Mouse (Mus musculus) megakaryocyte, embryonic 14.5 days (primary cell): ENCODE measurements around the gene Hspa5. TPM values are rescaled to one million over a fixed set of nuclear protein-coding genes. Genes with fewer than 3 reads are reported as not detected.
"Not testable (repeated sequence)": the region's sequence is repeated elsewhere in the genome, so short reads cannot be mapped to it uniquely, and the experiment has no call there.

ENCODE experiments used
- H3K27me3 ChIP-seq: replicated peaks from 2 replicates; pipeline ENCODE3; 2012; ENCODE audit warnings: inconsistent platforms
- H3K36me3 ChIP-seq: replicated peaks from 2 replicates; pipeline ENCODE3; 2012; ENCODE audit warnings: low read length, inconsistent platforms, mixed read lengths
- H3K4me1 ChIP-seq: 2 replicates; pipeline ENCODE4 v1.6.1; 2012; ENCODE audit warnings: inconsistent platforms
- H3K4me3 ChIP-seq: replicated peaks from 2 replicates; pipeline ENCODE3; 2012; ENCODE audit warnings: moderate library complexity, mild to moderate bottlenecking, inconsistent platforms
- H3K9me3 ChIP-seq: 2 replicates; pipeline ENCODE4 v1.6.1; 2012; ENCODE audit warnings: inconsistent platforms
- FLI1 ChIP-seq: IDR thresholded peaks from 2 replicates; pipeline ENCODE4 v1.6.1; 2012; ENCODE audit warnings: low read length, inconsistent platforms, mixed read lengths
- GATA1 ChIP-seq: IDR thresholded peaks from 3 replicates; pipeline ENCODE4 v1.6.1; 2012; ENCODE audit warnings: mixed read lengths, low read length, inconsistent platforms, borderline replicate concordance
- polyA plus RNA-seq: library from polyadenylated mRNA; stranded (reverse); fragments of >175 nt; gene quantifications from 2 replicates; pipeline ENCODE4 v1.2.3, GENCODE M21; 2012; ENCODE audit warnings: low replicate concordance; ENCODE audit not compliant: insufficient read depth

The Hspa5 gene
- polyA plus RNA-seq, 1 experiment: 148 TPM

DNA sequence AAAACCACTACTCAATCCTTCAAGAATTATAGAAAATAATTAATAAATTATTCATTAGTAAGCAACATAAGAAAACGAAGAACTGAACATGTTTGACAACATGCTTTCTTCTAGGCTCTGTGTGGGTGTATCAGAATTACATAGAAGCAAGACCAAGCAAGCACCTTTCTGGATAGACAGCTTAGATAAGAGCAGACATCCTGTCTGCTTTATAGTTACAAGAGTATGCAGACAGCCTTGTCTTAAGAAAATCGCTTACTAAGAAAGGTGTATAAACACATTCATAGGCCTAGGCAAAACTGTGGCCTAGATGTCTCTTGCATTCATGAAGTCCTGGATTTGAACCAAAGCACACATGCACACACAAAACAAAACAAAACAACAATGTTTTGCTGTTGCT, 26.1 kb upstream of the Hspa5 start:
- H3K4me3 ChIP-seq: no peak overlapping the region
- H3K27me3 ChIP-seq: no peaks in the 10 kb centered on the region
- peaks cover 33% of the 10 kb centered on the region for H3K36me3 ChIP-seq
- no peaks in the 10 kb centered on the region for H3K9me3 ChIP-seq
- peaks cover 63% of the 10 kb centered on the region for H3K4me1 ChIP-seq
- no peak for TF ChIP-seq FLI1

DNA sequence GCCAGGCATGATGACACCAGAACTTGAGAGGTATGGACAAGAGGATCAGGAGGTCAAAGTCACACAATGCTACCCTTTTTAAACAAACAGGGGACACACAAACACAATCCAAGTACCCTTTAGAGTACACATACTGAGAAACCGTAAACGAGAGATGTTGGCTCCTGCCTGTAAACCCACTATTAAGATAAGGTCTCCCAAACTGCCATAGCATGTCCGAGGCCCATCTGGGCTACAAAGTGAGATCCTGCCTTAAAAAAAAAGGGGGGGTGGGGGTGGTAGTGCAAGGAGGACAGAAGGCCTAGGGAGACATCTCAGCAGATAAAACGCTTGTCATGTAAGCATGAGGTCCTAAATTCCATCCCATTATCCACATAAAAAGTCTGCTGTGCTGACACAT, 23.3 kb upstream of the Hspa5 start:
- H3K9me3 ChIP-seq: no peaks in the 10 kb centered on the region
- TF ChIP-seq GATA1 (no peak), FLI1 (no peak)
- H3K4me3 ChIP-seq: no peak overlapping the region
- peaks cover 60% of the 10 kb centered on the region for H3K4me1 ChIP-seq
- H3K36me3 ChIP-seq: peaks cover 28% of the 10 kb centered on the region
- no peaks in the 10 kb centered on the region for H3K27me3 ChIP-seq

DNA sequence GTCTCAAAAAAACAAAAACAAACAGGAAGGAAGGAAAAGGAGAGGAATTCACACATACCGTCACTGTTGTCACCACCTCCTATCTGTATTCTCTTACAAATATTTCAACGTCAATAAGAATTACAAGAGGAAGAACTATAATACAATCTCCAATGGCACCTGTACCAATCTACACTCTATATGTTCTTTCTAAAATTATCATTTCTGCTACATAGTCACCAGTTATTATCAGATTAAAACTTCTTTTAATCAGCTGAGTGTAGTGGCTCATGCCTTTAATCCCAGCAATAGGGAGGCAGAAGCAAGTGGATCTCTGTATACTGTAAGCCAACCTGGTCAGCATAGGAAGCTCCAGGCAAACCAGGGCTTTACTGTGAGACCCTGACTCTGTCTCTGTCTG, 21.5 kb upstream of the Hspa5 start:
- no peak overlapping the region for H3K4me3 ChIP-seq
- peaks cover 25% of the 10 kb centered on the region for H3K36me3 ChIP-seq
- peaks cover 56% of the 10 kb centered on the region for H3K4me1 ChIP-seq
- no peaks in the 10 kb centered on the region for H3K27me3 ChIP-seq
- TF ChIP-seq FLI1 (no peak), GATA1 (no peak)
- no peaks in the 10 kb centered on the region for H3K9me3 ChIP-seq

DNA sequence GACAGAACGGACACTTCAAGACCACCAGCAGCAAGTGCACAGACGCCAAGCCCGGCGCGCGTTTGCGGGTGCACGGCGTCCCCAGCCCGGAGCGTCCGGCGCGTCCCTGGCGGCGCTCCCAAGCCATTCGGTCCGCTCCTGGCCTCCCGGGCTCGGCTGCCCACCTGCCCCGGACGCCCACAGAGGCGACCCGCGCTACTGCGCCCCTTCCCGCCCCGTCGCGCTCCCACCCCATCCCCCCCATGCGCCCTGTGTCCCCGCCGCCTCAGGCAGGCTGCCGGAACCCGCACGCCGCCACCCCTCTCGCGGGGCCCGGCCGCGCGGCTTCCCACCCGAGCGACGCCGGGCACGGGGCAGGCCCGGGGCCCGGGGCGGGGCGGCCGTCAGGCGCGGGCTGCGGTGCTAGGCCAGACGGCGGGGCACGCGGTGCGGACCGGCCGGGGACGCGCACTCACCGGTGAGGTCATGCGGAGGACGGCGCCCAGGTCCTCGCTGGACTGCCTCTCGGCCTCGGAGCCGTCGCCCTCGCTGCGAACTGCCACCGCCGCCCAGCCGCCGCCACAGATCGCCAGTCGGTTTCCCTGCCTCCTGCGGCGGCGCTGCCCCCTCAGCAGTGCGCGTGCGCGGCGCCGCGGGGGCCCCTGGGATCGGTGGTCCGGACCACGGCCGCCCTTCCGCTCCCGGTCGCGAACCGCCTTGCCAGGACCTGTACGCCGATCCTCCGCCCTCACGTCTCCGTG, 17.8 kb upstream of the Hspa5 start:
- H3K36me3 ChIP-seq: peaks cover 3% of the 10 kb centered on the region
- no peaks in the 10 kb centered on the region for H3K9me3 ChIP-seq
- TF ChIP-seq FLI1: no peak
- no peak for TF ChIP-seq GATA1
- H3K4me1 ChIP-seq: peaks cover 42% of the 10 kb centered on the region
- H3K27me3 ChIP-seq: no peaks in the 10 kb centered on the region
- peak overlapping the region; percentile 100 for H3K4me3 ChIP-seq

DNA sequence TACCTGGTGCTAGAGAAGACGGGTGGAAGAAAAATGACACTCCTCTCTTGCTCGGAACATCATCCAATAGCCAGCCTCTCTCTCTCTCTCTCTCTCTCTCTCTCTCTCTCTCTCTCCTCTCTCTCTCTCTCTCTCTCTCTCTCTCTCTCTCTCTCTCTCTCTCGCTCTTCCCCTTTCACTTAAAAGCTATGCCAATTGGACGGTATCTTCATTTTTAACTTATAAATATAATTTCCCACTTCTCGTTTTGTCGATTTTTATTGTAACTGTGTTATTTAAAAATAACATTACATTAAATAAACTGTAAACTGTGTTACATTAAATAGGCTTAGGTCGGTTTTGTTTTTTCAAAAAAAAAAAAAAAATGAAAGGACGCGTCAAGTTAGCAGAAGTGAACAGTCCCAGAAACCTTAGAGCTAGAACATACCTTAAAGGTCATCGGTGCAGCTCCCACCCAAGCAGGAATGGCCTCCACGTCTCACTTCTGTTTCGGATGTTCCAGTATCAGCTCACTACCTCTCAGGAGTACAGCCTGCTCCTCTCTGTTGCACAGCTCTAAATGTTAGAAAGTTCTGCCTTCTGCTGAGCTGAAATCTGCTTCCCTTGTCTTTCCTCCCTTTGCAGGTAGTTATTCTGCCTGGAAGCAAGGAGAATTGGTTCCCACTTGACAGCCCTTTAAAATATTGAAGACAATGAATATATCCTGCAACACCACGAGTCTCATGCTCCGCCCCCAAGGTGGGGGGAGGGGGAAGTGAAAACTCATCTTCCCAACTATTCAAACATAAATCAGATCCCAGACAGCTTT, 17.0 kb upstream of the Hspa5 start, which contains the start of gene Gapvd1:
TSS of gene Gapvd1 (minus strand) at position 682 of the 808 bp plus-strand sequence.
- no peaks in the 10 kb centered on the region for H3K27me3 ChIP-seq
- peaks cover 3% of the 10 kb centered on the region for H3K36me3 ChIP-seq
- peak within 1 kb of the TSS; percentile 100 for H3K4me3 ChIP-seq
- H3K9me3 ChIP-seq: no peaks in the 10 kb centered on the region
- peaks cover 42% of the 10 kb centered on the region for H3K4me1 ChIP-seq
- TF ChIP-seq GATA1: no peak
- TF ChIP-seq FLI1: no peak

DNA sequence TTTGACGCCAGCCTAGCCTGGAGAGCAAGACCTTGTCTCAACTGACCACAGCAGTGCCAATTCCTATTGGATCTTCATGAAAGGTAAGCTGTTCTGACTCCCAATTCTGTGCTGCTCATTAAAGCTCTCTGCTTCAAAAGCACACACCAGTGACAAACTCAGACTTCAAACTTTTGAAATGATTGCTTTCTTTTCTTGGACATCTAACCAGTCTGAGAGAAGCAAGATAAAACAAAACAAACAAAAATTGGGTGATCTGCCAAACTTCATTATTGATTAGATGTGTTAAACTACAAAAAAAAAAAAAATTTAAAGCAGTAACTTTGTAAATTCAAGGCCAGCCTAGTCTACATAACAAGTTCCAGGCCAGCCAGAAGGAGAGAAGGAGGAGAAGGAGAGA, 14.4 kb upstream of the Hspa5 start:
- H3K27me3 ChIP-seq: no peaks in the 10 kb centered on the region
- H3K4me3 ChIP-seq: no peak overlapping the region
- H3K4me1 ChIP-seq: peaks cover 17% of the 10 kb centered on the region
- no peak for TF ChIP-seq FLI1
- no peak for TF ChIP-seq GATA1
- H3K36me3 ChIP-seq: no peaks in the 10 kb centered on the region
- no peaks in the 10 kb centered on the region for H3K9me3 ChIP-seq

DNA sequence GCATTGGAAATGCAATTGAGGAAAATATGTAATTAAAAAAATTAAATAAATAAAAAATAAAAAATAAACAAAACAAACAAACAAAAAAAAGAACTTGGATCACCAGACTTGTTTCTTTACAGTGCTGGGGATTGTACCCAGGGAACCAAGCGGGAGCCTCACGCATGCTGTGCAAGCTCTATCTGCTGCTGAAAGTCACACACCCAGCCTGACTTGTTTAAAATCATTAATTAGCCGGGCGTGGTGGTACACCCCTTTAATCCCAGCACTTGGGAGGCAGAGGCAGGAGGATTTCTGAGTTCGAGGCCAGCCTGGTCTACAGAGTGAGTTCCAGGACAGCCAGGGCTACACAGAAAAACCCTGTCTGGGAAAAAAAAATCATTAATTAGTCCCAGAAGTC, 10.5 kb upstream of the Hspa5 start:
- H3K4me1 ChIP-seq, H3K4me3 ChIP-seq, H3K36me3 ChIP-seq, H3K9me3 ChIP-seq, H3K27me3 ChIP-seq: not testable (repeated sequence)

DNA sequence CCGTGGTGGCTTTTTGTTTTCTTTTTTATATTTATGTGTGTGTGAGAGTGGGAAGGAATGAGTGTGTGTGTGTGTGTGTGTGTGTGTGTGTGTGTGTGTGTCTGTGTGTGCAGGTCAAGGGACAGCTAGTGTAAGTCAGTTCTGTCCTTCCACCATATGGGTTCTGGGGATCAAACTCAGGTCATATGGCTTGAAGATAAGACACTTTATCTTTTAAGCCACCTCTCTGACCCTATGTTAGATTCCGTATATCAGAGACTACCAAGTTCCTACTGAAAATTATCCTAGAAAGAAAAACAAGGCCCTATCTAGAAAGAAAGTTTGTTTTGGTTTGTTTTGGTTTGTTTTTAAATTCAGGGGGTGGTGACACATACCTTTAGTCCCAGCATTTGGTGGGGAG, 9.6 kb upstream of the Hspa5 start:
- no peak for TF ChIP-seq GATA1
- TF ChIP-seq FLI1: no peak

DNA sequence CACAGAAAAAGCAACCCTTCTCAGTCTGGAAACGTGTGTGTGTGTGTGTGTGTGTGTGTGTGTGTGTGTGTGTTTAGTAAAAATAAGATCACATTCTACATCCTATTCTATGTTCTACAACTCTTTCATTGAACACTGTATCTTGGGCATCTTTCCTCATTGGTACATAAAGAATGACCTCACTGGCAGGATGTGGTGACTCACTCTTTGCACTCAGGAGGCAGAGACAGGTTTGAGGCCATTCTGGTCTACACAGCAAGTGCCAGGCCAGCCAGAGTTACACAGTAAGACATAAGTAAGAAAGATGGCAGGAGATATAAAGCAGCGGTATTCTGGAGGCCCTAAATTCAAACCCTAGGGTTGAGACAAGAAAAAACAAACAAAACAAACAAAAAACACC, 8.9 kb upstream of the Hspa5 start:
- Histone ChIP-seq H3K4me1 (peaks cover 8% of the 10 kb centered on the region), H3K4me3 (no peak overlapping the region), H3K27me3 (no peaks in the 10 kb centered on the region), H3K9me3 (no peaks in the 10 kb centered on the region), H3K36me3 (peaks cover 4% of the 10 kb centered on the region)
- TF ChIP-seq FLI1 (no peak), GATA1 (no peak)

More for the DNA sequence above, 9.6 kb upstream of the Hspa5 start:
- Histone ChIP-seq H3K4me1 (peaks cover 8% of the 10 kb centered on the region), H3K9me3 (no peaks in the 10 kb centered on the region), H3K27me3 (no peaks in the 10 kb centered on the region), H3K36me3 (no peaks in the 10 kb centered on the region), H3K4me3 (no peak overlapping the region)

DNA sequence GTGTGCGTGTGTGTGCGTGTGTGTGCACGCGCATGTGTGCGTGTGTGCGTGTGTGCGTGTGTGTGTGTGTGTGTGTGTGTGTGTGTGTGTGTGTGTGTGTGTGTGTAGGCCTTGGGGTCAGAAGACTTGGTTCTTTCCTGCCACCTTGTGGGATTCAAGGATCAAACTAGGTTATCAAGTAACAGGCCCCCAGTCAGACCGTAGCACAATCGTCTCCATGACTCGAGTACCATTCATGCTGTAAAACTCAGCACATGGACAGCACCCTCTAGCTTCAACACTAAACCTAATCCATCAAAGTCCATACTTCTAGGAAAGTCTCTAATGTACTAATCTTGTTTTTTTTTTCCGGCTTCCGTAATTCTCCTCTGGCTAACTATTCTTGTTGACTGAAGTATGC, 7.0 kb upstream of the Hspa5 start:
- H3K4me3 ChIP-seq: no peak overlapping the region

More for the DNA sequence above, 7.0 kb upstream of the Hspa5 start:
- no peaks in the 10 kb centered on the region for H3K9me3 ChIP-seq
- no peak for TF ChIP-seq GATA1
- TF ChIP-seq FLI1: no peak
- peaks cover 13% of the 10 kb centered on the region for H3K36me3 ChIP-seq
- peaks cover 9% of the 10 kb centered on the region for H3K4me1 ChIP-seq
- H3K27me3 ChIP-seq: no peaks in the 10 kb centered on the region
